Mouse (Mus musculus) kidney, postnatal 0 days (tissue): ENCODE results near the gene Ublcp1. TPM values are rescaled to one million over a fixed set of nuclear protein-coding genes. Genes with fewer than 3 reads are reported as not detected.
A peak's percentile ranks its signal among the peaks of the same experiment; 100 is the strongest.
"Not testable (repeated sequence)": the region's sequence is repeated elsewhere in the genome, so short reads cannot be mapped to it uniquely, and the experiment has no call there.

Source experiments
- ATAC-seq: fragments of 200-750 bp; cut with Nextera tagmentation; replicated peaks from 2 replicates; pipeline ENCODE4 v1.8.0; 2017; ENCODE audit warnings: low read depth, moderate number of reproducible peaks, moderate TSS enrichment, moderate library complexity; ENCODE audit not compliant: low FRiP score
- DNase-seq: peaks from one replicate; pipeline ENCODE4 v3.0.0-alpha.2; 2016; ENCODE audit warnings: low spot score
- H3K27ac ChIP-seq: fragments of 300-500 bp; sonication (generic); 2 replicates; pipeline ENCODE4 v1.5.1; 2014; ENCODE audit warnings: mild to moderate bottlenecking
- H3K27me3 ChIP-seq: fragments of 300-500 bp; sonication (generic); 2 replicates; pipeline ENCODE4 v1.6.1; 2014; ENCODE audit warnings: low read length, mixed read lengths; ENCODE audit not compliant: insufficient read depth
- H3K36me3 ChIP-seq: fragments of 300-500 bp; sonication (generic); 2 replicates; pipeline ENCODE4 v1.6.1; 2014; ENCODE audit warnings: low read length, mixed read lengths; ENCODE audit not compliant: insufficient read depth
- H3K4me1 ChIP-seq: fragments of 300-500 bp; sonication (generic); replicated peaks from 2 replicates; pipeline ENCODE4 v1.6.1; 2014; ENCODE audit warnings: antibody characterized with exemption, low read length, mixed read lengths; ENCODE audit not compliant: insufficient read depth
- H3K4me2 ChIP-seq: fragments of 300-500 bp; sonication (generic); 2 replicates; pipeline ENCODE4 v1.6.1; 2014; ENCODE audit warnings: mild to moderate bottlenecking, low read length, moderate library complexity, mixed read lengths
- H3K4me3 ChIP-seq: fragments of 300-500 bp; sonication (generic); replicated peaks from 2 replicates; pipeline ENCODE4 v1.5.1; 2014; ENCODE audit warnings: low read depth, low read length
- H3K9ac ChIP-seq: fragments of 300-500 bp; sonication (generic); 2 replicates; pipeline ENCODE4 v1.6.1; 2014; ENCODE audit warnings: low read depth, low read length
- H3K9me3 ChIP-seq: fragments of 300-500 bp; sonication (generic); replicated peaks from 2 replicates; pipeline ENCODE4 v1.6.1; 2016; ENCODE audit warnings: low read length, inconsistent platforms, mixed read lengths
- CTCF ChIP-seq: IDR thresholded peaks from 2 replicates; pipeline ENCODE4 v1.5.1; 2016; ENCODE audit warnings: antibody characterized with exemption, low read depth, mild to moderate bottlenecking, moderate library complexity
- WGBS: fragments of 180-500 bp; shearing (Covaris S2); extraction: QIAGEN DNeasy Blood & Tissue Kit; methylation state at CpG from one replicate; pipeline ENCODE4 v1.1.7; 2014; 5-methylcytosine and 5-hydroxymethylcytosine counted together
- polyA plus RNA-seq: library from polyadenylated mRNA; unstranded; fragments of >200 nt; fragmentation: Nextera tagmentation; extraction: Ambion mirVana; gene quantifications from 2 replicates; pipeline ENCODE4 v1.2.1, GENCODE M21; 2015

Gene Ublcp1
- polyA plus RNA-seq, 1 experiment from 2014 or later: 71.6 TPM

- TF ChIP-seq CTCF: no peak
- peaks cover 10% of the 10 kb centered on the region; the same call in 1 of the 2 replicates for H3K36me3 ChIP-seq
- DNase-seq (no peak), ATAC-seq (no peak)
- H3K4me1 ChIP-seq: no peaks in the 10 kb centered on the region
- no peak overlapping the region for H3K4me3 ChIP-seq
- no peak overlapping the region for H3K4me2 ChIP-seq
- no peak overlapping the region for H3K27ac ChIP-seq
- WGBS: 65% methylated on average over 6 of the region's 6 CpGs
- H3K9me3 ChIP-seq: no peaks in the 10 kb centered on the region
- no peaks in the 10 kb centered on the region for H3K27me3 ChIP-seq
- H3K9ac ChIP-seq: no peak overlapping the region
Measured at GRCm38 (mm10) chr11:44461493-44461892, 8.8 kb downstream of the Ublcp1 start.

- DNase-seq: peak; percentile 72
- Histone ChIP-seq H3K36me3 (peaks cover 18% of the 10 kb centered on the region), H3K9me3 (no peaks in the 10 kb centered on the region), H3K27me3 (no peaks in the 10 kb centered on the region), H3K9ac (no peak overlapping the region), H3K4me1 (no peaks in the 10 kb centered on the region), H3K4me3 (no peak overlapping the region), H3K27ac (no peak overlapping the region), H3K4me2 (no peak overlapping the region)
- peak; percentile 61 for ATAC-seq
- WGBS: 56% methylated on average over 2 of the region's 2 CpGs
- TF ChIP-seq CTCF: peak; percentile 93
Measured at GRCm38 (mm10) chr11:44453423-44453822, 16.9 kb downstream of the Ublcp1 start.

GRCm38 (mm10) chr11:44452016-44452415 lies 18.3 kb downstream of the Ublcp1 start:
- not testable (repeated sequence) for H3K4me3 ChIP-seq, H3K4me1 ChIP-seq, H3K9me3 ChIP-seq, H3K27ac ChIP-seq, DNase-seq, ATAC-seq, H3K4me2 ChIP-seq, H3K9ac ChIP-seq, H3K27me3 ChIP-seq
- H3K36me3 ChIP-seq: peaks cover 11% of the 10 kb centered on the region
- WGBS: 95% methylated on average over 5 of the region's 5 CpGs

GRCm38 (mm10) chr11:44451046-44451445 lies 19.3 kb downstream of the Ublcp1 start:
- DNase-seq (no peak), ATAC-seq (no peak)
- no peak overlapping the region for H3K4me2 ChIP-seq
- H3K9ac ChIP-seq: no peak overlapping the region
- H3K36me3 ChIP-seq: peaks cover 6% of the 10 kb centered on the region
- no peak for TF ChIP-seq CTCF
- H3K27ac ChIP-seq: no peak overlapping the region
- no peak overlapping the region for H3K4me3 ChIP-seq
- H3K4me1 ChIP-seq: no peaks in the 10 kb centered on the region
- no peaks in the 10 kb centered on the region for H3K27me3 ChIP-seq
- H3K9me3 ChIP-seq: no peaks in the 10 kb centered on the region

GRCm38 (mm10) chr11:44437786-44438185 lies 32.5 kb downstream of the Ublcp1 start:
- no peaks in the 10 kb centered on the region for H3K4me1 ChIP-seq
- TF ChIP-seq CTCF: no peak
- H3K9me3 ChIP-seq: no peaks in the 10 kb centered on the region
- H3K9ac ChIP-seq: no peak overlapping the region
- WGBS: 95% methylated on average over 6 of the region's 6 CpGs
- no peak overlapping the region for H3K27ac ChIP-seq
- H3K4me3 ChIP-seq: no peak overlapping the region
- H3K36me3 ChIP-seq: no peaks in the 10 kb centered on the region
- ATAC-seq (no peak), DNase-seq (no peak)
- H3K4me2 ChIP-seq: no peak overlapping the region
- H3K27me3 ChIP-seq: no peaks in the 10 kb centered on the region

GRCm38 (mm10) chr11:44430036-44430435 lies 40.3 kb downstream of the Ublcp1 start:
- Histone ChIP-seq H3K4me3 (no peak overlapping the region), H3K27me3 (no peaks in the 10 kb centered on the region), H3K27ac (no peak overlapping the region), H3K4me2 (no peak overlapping the region), H3K4me1 (no peaks in the 10 kb centered on the region), H3K9me3 (no peaks in the 10 kb centered on the region), H3K9ac (no peak overlapping the region), H3K36me3 (no peaks in the 10 kb centered on the region)
- DNase-seq: no peak
- no peak for ATAC-seq
- 91% methylated on average over 3 of the region's 3 CpGs for WGBS
- TF ChIP-seq CTCF: no peak

- Histone ChIP-seq H3K27ac (no peak overlapping the region), H3K36me3 (no peaks in the 10 kb centered on the region), H3K4me1 (0 out of 2 replicates have a peak, but pooled peaks cover 3% of the 10 kb centered on the region), H3K27me3 (no peaks in the 10 kb centered on the region), H3K9me3 (no peaks in the 10 kb centered on the region), H3K4me2 (no peak overlapping the region), H3K4me3 (no peak overlapping the region), H3K9ac (no peak overlapping the region)
- WGBS: 73% methylated on average over 2 of the region's 2 CpGs
- no peak for ATAC-seq
- no peak for DNase-seq
- no peak for TF ChIP-seq CTCF
Measured at GRCm38 (mm10) chr11:44427951-44428350, 42.3 kb downstream of the Ublcp1 start.
